In the genomic region with DNA sequence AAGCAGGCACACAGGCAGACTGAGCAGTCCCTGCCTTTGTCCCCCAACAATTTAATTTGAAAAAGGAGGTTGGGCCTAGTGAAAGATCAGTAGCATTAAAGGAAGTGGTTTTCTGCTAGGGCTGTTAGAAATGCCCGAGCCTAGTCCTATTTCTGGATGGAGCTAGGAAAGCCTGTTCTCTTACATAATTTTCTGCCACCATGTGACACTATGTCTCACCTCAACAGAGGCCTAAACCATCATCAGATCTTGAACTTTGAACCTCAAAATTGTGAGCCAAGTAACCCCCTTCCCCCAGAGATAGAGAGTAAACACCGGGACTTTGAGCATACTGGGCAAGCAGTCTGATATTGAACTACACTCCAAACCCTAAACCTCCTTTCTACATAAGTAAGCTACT, we compare ENCODE assay signal across 20 mouse cellular contexts. TPM values are rescaled to one million over a fixed set of nuclear protein-coding genes. Genes with fewer than 3 reads are reported as not detected.
DNase-seq lines count a peak whose midpoint lies in the region; ATAC-seq and TF ChIP-seq lines count a peak whose summit lies in the region.
"Had no signal": no experiment of that assay in that cellular context is flagged by ENCODE, and none has a peak within 500 bp of the region (broad histone marks: within the 10 kb centered on the region; RNA-seq: fewer than 3 reads in every experiment).

No protein-coding gene starts in this region.

- no peak for TF ChIP-seq CTCF in liver, postnatal 0 days (IDR thresholded peaks at IDR 0.05; ENCODE audit: low read depth)

- DNase-seq in kidney, adult 9 months = peak; percentile 63
- DNase-seq in kidney, adult 18-20 months = no peak
- peak; percentile 51 for DNase-seq in 416B (ENCODE audit: low read depth)
- DNase-seq in T-cell, adult 2 months (ENCODE audit: low spot score) = peak; percentile 47
- peak; percentile 22 for DNase-seq in liver, postnatal 0 days
- no peak for DNase-seq in adrenal gland, postnatal 4 days (ENCODE audit: low spot score in 2 of 2)
- no peak for DNase-seq in lung, postnatal 36 days
- DNase-seq in forebrain, embryonic 11.5 days (ENCODE audit: low spot score) = no peak
- DNase-seq: adrenal gland, adult 8-10 months; cerebellum, adult 9-11 months; gastrocnemius, postnatal 14 days; heart, adult 2 months; lung, adult 2 months; thymus, postnatal 14 days had no signal

- peak; percentile 55 for TF ChIP-seq EP300 in liver, postnatal 0 days (IDR thresholded peaks at IDR 0.05; ENCODE audit: low read depth)

- H3K9ac ChIP-seq in liver, postnatal 0 days (replicated peaks) = no peak overlapping the region
- no peak overlapping the region for H3K9ac ChIP-seq in forebrain, embryonic 11.5 days (ENCODE audit: low read length)
- H3K9ac ChIP-seq: embryonic facial prominence, embryonic 12.5 days; neural tube, embryonic 12.5 days; stomach, embryonic 15.5 days had no signal

- no peaks in the 10 kb centered on the region for H3K36me3 ChIP-seq in liver, postnatal 0 days (replicated peaks; ENCODE audit: insufficient read depth, low read length)
- H3K36me3 ChIP-seq in forebrain, embryonic 11.5 days (ENCODE audit: control insufficient read depth, insufficient read depth, low read length) = no peaks in the 10 kb centered on the region
- H3K36me3 ChIP-seq: embryonic facial prominence, embryonic 12.5 days; neural tube, embryonic 12.5 days; stomach, embryonic 15.5 days had no signal

- H3K4me2 ChIP-seq in liver, postnatal 0 days (ENCODE audit: low read depth, low read length) = no peak overlapping the region
- H3K4me2 ChIP-seq in forebrain, embryonic 11.5 days (ENCODE audit: low read depth, low read length, severe bottlenecking) = no peak overlapping the region
- H3K4me2 ChIP-seq: embryonic facial prominence, embryonic 12.5 days; neural tube, embryonic 12.5 days; stomach, embryonic 15.5 days had no signal

- H3K4me1 ChIP-seq in liver, postnatal 0 days (ENCODE audit: insufficient read depth) = peaks cover 31% of the 10 kb centered on the region
- no peaks in the 10 kb centered on the region; the same call in 1 of the 2 replicates for H3K4me1 ChIP-seq in forebrain, embryonic 11.5 days (replicated peaks; ENCODE audit: control insufficient read depth, insufficient read depth, low read length)

- H3K4me3 ChIP-seq in liver, postnatal 0 days (ENCODE audit: low read depth, low read length) = no peak overlapping the region
- H3K4me3 ChIP-seq in forebrain, embryonic 11.5 days (ENCODE audit: low read depth, low read length) = no peak overlapping the region
- H3K4me3 ChIP-seq: embryonic facial prominence, embryonic 12.5 days; erythroblast, embryonic 14.5 days; heart, adult 2 months; neural tube, embryonic 12.5 days; stomach, embryonic 15.5 days had no signal

- peak; percentile 54 for ATAC-seq in liver, postnatal 0 days
- no peak for ATAC-seq in forebrain, embryonic 11.5 days (replicated peaks; ENCODE audit: low FRiP score)
- ATAC-seq: forebrain, embryonic 14.5 days; hindbrain, postnatal 0 days had no signal

- H3K27me3 ChIP-seq in liver, postnatal 0 days (ENCODE audit: insufficient read depth, low read length) = no peaks in the 10 kb centered on the region
- no peaks in the 10 kb centered on the region for H3K27me3 ChIP-seq in forebrain, embryonic 11.5 days (ENCODE audit: control insufficient read depth, insufficient read depth, low read length)
- H3K27me3 ChIP-seq: embryonic facial prominence, embryonic 12.5 days; neural tube, embryonic 12.5 days; stomach, embryonic 15.5 days had no signal

- peak overlapping the region; percentile 80 for H3K27ac ChIP-seq in liver, postnatal 0 days (ENCODE audit: low read depth)
- no peak overlapping the region for H3K27ac ChIP-seq in forebrain, embryonic 11.5 days (ENCODE audit: low read depth, low read length)
- H3K27ac ChIP-seq: embryonic facial prominence, embryonic 12.5 days; heart, adult 2 months; hindbrain, postnatal 0 days; neural tube, embryonic 12.5 days; stomach, embryonic 15.5 days had no signal

- 33% methylated on average over 2 of the region's 2 CpGs for WGBS in liver, postnatal 0 days (ENCODE audit: insufficient replicate concordance)
- WGBS in forebrain, embryonic 11.5 days = 92% methylated on average over 2 of the region's 2 CpGs

- no peaks in the 10 kb centered on the region for H3K9me3 ChIP-seq in liver, postnatal 0 days (ENCODE audit: low read length)
- no peaks in the 10 kb centered on the region for H3K9me3 ChIP-seq in forebrain, embryonic 11.5 days (ENCODE audit: control insufficient read depth, low read length)
- H3K9me3 ChIP-seq: embryonic facial prominence, embryonic 12.5 days; neural tube, embryonic 12.5 days; stomach, embryonic 15.5 days had no signal

RNA-seq across cellular contexts. Expression of gene Tut4, which starts 3.2 kb away (rescaled TPM):
- 29.1 and 30.9 TPM in 2 replicates for polyA plus RNA-seq in liver, postnatal 0 days (2015; fragmentation: Nextera tagmentation; extraction: Ambion mirVana)
- 10 to 100 TPM; 79.9 to 82.3 TPM for total RNA-seq in adrenal gland, postnatal 4 days (2021)
- 75.2 and 92.0 TPM in 2 replicates for polyA plus RNA-seq in forebrain, embryonic 11.5 days (2014; fragmentation: Nextera tagmentation; extraction: Ambion mirVana)

RNA-seq across cellular contexts. Expression of gene Gpx7, which starts 49.3 kb away (rescaled TPM):
- polyA plus RNA-seq in liver, postnatal 0 days (2015; fragmentation: Nextera tagmentation; extraction: Ambion mirVana) = 14.5 and 15.6 TPM in 2 replicates
- 10 to 100 TPM; 25.0 to 31.1 TPM for total RNA-seq in adrenal gland, postnatal 4 days (2021)
- polyA plus RNA-seq in forebrain, embryonic 11.5 days (2014; fragmentation: Nextera tagmentation; extraction: Ambion mirVana) = 38.7 and 39.3 TPM in 2 replicates
- polyA plus RNA-seq: erythroblast, embryonic 14.5 days had no signal

Comparison
In these comparisons a context has a peak if more than half of its experiments do, and no peak if none do; other contexts are left out.
1. DNase-seq: peak in kidney, adult 9 months (single experiment), 416B (single experiment), T-cell, adult 2 months (single experiment) and liver, postnatal 0 days (single experiment); none in kidney, adult 18-20 months (single experiment), adrenal gland, postnatal 4 days (0 of 2), lung, postnatal 36 days (single experiment) and forebrain, embryonic 11.5 days (single experiment).